In genomic region chr3:109351956-109352684, GRCm38 (mm10) we compare ENCODE assay signal across 10 mouse cellular contexts. TPM values are rescaled to one million over a fixed set of nuclear protein-coding genes. Genes with fewer than 3 reads are reported as not detected.
DNase-seq lines count a peak whose midpoint lies in the region; ATAC-seq lines count a peak whose summit lies in the region.
"Had no signal": no experiment of that assay in that cellular context is flagged by ENCODE, and none has a peak within 500 bp of the region (broad histone marks: within the 10 kb centered on the region; RNA-seq: fewer than 3 reads in every experiment).

No protein-coding gene starts in this region.

- no peak overlapping the region for H3K4me3 ChIP-seq in heart, embryonic 12.5 days
- H3K4me3 ChIP-seq in kidney, embryonic 15.5 days (replicated peaks) = no peak overlapping the region

- H3K9ac ChIP-seq in heart, embryonic 12.5 days = no peak overlapping the region
- H3K9ac ChIP-seq in kidney, embryonic 15.5 days = no peak overlapping the region

- no peak for ATAC-seq in heart, embryonic 12.5 days (ENCODE audit: insufficient number of reproducible peaks, low FRiP score)
- ATAC-seq in kidney, embryonic 15.5 days (replicated peaks; ENCODE audit: low FRiP score) = no peak

- H3K27me3 ChIP-seq in heart, embryonic 12.5 days (replicated peaks) = no peaks in the 10 kb centered on the region
- H3K27me3 ChIP-seq in kidney, embryonic 15.5 days = no peaks in the 10 kb centered on the region

- H3K36me3 ChIP-seq in heart, embryonic 12.5 days = no peaks in the 10 kb centered on the region
- H3K36me3 ChIP-seq in kidney, embryonic 15.5 days = no peaks in the 10 kb centered on the region

- peaks cover 14% of the 10 kb centered on the region for H3K4me1 ChIP-seq in heart, embryonic 12.5 days (replicated peaks)
- H3K4me1 ChIP-seq in kidney, embryonic 15.5 days = peaks cover 4% of the 10 kb centered on the region; the same call in 1 of the 2 replicates

- H3K4me2 ChIP-seq in heart, embryonic 12.5 days = no peak overlapping the region
- H3K4me2 ChIP-seq in kidney, embryonic 15.5 days = no peak overlapping the region

- H3K27ac ChIP-seq in heart, embryonic 12.5 days (ENCODE audit: poor library complexity, severe bottlenecking) = no peak overlapping the region
- H3K27ac ChIP-seq in kidney, embryonic 15.5 days = 0 out of 2 replicates have a peak overlapping the region, but pooled peaks have one; percentile 3

- H3K9me3 ChIP-seq in heart, embryonic 12.5 days (replicated peaks) = no peaks in the 10 kb centered on the region
- H3K9me3 ChIP-seq in kidney, embryonic 15.5 days (replicated peaks) = no peaks in the 10 kb centered on the region

- DNase-seq in heart, adult 8-10 months (ENCODE audit: low spot score) = peak; percentile 42
- DNase-seq in 3134 (ENCODE audit: extremely low read depth, insufficient read length, low spot score) = peak; percentile 23
- peak; percentile 30 for DNase-seq in Muller cell, postnatal 12 days (ENCODE audit: inconsistent ontology term)
- DNase-seq in embryo, embryonic 10 days (ENCODE audit: low spot score) = no peak
- no peak for DNase-seq in spleen, postnatal 14 days (ENCODE audit: low spot score in 2 of 2)
- DNase-seq in spleen, adult 18-20 months = no peak
- DNase-seq: right cerebral cortex, postnatal 14 days had no signal

- WGBS in heart, embryonic 12.5 days = 63% methylated on average over 4 of the region's 4 CpGs
- WGBS in kidney, embryonic 15.5 days = 75% methylated on average over 4 of the region's 4 CpGs

RNA-seq across cellular contexts. Expression of gene Vav3, which starts 11.7 kb away (rescaled TPM):
- 1 to 10 TPM; 3.2 to 6.0 (median 4.8) TPM for total RNA-seq in heart, adult 8-10 months (2022)
- polyA plus RNA-seq in heart, embryonic 12.5 days (2016; fragmentation: Nextera tagmentation; extraction: Ambion mirVana) = 9.9 and 10.1 TPM in 2 replicates
- 21.1 and 22.0 TPM in 2 replicates for polyA plus RNA-seq in kidney, embryonic 15.5 days (2015; fragmentation: Nextera tagmentation; extraction: Ambion mirVana)
- total RNA-seq: MEL had no signal

Comparison
In these comparisons a context has a peak if more than half of its experiments do, and no peak if none do; other contexts are left out.
1. DNase-seq: peak in heart, adult 8-10 months (single experiment), 3134 (single experiment) and Muller cell, postnatal 12 days (single experiment); none in embryo, embryonic 10 days (single experiment), spleen, postnatal 14 days (0 of 2) and spleen, adult 18-20 months (0 of 2).